ENCODE assay signal across 24 mouse cellular contexts in the genomic region with DNA sequence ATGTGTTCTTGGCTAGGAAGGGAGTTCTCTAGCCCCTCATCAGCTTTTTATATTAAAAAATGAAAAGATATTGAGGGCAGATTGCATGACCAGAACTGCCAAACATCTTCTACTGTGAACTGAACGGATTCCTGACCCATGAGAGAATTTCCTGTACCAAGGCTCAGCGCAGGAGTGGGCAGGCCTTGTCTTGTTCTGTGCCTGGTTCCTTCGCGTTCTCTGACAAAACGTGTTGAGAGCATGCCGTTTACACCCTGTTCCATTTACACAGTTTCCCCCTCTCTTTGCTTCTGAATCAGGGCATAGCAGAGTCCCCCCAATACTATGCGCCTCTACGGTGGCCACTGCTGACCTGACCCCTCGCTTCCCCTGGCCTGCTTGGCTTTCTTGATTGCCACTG. TPM values are rescaled to one million over a fixed set of nuclear protein-coding genes. Genes with fewer than 3 reads are reported as not detected.
DNase-seq lines count a peak whose midpoint lies in the region; ATAC-seq lines count a peak whose summit lies in the region.
"Had no signal": no experiment of that assay in that cellular context is flagged by ENCODE, and none has a peak within 500 bp of the region (broad histone marks: within the 10 kb centered on the region; RNA-seq: fewer than 3 reads in every experiment).

No protein-coding gene starts in this region.

- ATAC-seq in hindbrain, embryonic 16.5 days, result no peak
- ATAC-seq in embryonic facial prominence, embryonic 15.5 days (ENCODE audit: insufficient number of reproducible peaks, low FRiP score, low TSS enrichment, low read depth), result no peak
- ATAC-seq in stomach, embryonic 16.5 days (ENCODE audit: insufficient read depth, low FRiP score), result 0 out of 2 replicates have a peak, but pooled peaks have one; percentile 25
- ATAC-seq in frontal cortex, adult (ENCODE audit: low TSS enrichment), result no peak
- ATAC-seq: activated CD4-positive, CD25-positive, alpha-beta regulatory T cell, adult 4 months; forebrain, postnatal 0 days had no signal

- H3K9me3 ChIP-seq in hindbrain, embryonic 10.5 days, result peaks cover 2% of the 10 kb centered on the region; the same call in 1 of the 2 replicates
- H3K9me3 ChIP-seq in hindbrain, embryonic 16.5 days (ENCODE audit: control insufficient read depth, low read length), result no peaks in the 10 kb centered on the region
- H3K9me3 ChIP-seq in embryonic facial prominence, embryonic 15.5 days (replicated peaks), result no peaks in the 10 kb centered on the region
- no peaks in the 10 kb centered on the region for H3K9me3 ChIP-seq in stomach, embryonic 16.5 days (replicated peaks; ENCODE audit: control insufficient read depth, low read length)
- H3K9me3 ChIP-seq: lung, embryonic 15.5 days had no signal

- 80% methylated on average over 9 of the region's 9 CpGs for WGBS in hindbrain, embryonic 10.5 days
- WGBS in hindbrain, embryonic 16.5 days, result 80% methylated on average over 9 of the region's 9 CpGs
- 53% methylated on average over 9 of the region's 9 CpGs for WGBS in embryonic facial prominence, embryonic 15.5 days
- 73% methylated on average over 9 of the region's 9 CpGs for WGBS in stomach, embryonic 16.5 days

- no peaks in the 10 kb centered on the region for H3K36me3 ChIP-seq in hindbrain, embryonic 10.5 days
- H3K36me3 ChIP-seq in hindbrain, embryonic 16.5 days (ENCODE audit: control insufficient read depth, insufficient read depth, low read length), result no peaks in the 10 kb centered on the region
- no peaks in the 10 kb centered on the region for H3K36me3 ChIP-seq in embryonic facial prominence, embryonic 15.5 days
- no peaks in the 10 kb centered on the region for H3K36me3 ChIP-seq in stomach, embryonic 16.5 days (ENCODE audit: control insufficient read depth, insufficient read depth, low read length)
- H3K36me3 ChIP-seq: G1E; lung, embryonic 15.5 days; neural tube, embryonic 12.5 days had no signal

- no peak overlapping the region for H3K4me2 ChIP-seq in hindbrain, embryonic 16.5 days (ENCODE audit: low read length)
- peak overlapping the region; percentile 6; the same call in 1 of the 2 replicates for H3K4me2 ChIP-seq in embryonic facial prominence, embryonic 15.5 days (replicated peaks)
- peak overlapping the region; percentile 18 for H3K4me2 ChIP-seq in stomach, embryonic 16.5 days (ENCODE audit: low read depth, low read length)
- H3K4me2 ChIP-seq: midbrain, embryonic 11.5 days; neural tube, embryonic 12.5 days had no signal

- H3K27ac ChIP-seq in hindbrain, embryonic 10.5 days, result peak overlapping the region; percentile 18; the same call in 1 of the 2 replicates
- H3K27ac ChIP-seq in hindbrain, embryonic 16.5 days (ENCODE audit: low read depth, low read length), result no peak overlapping the region
- peak overlapping the region; percentile 85 for H3K27ac ChIP-seq in embryonic facial prominence, embryonic 15.5 days (replicated peaks)
- H3K27ac ChIP-seq in stomach, embryonic 16.5 days (ENCODE audit: low read length), result peak overlapping the region; percentile 83
- H3K27ac ChIP-seq: left cerebral cortex, adult 2 months; liver, embryonic 14.5 days; lung, embryonic 15.5 days; neural tube, embryonic 12.5 days had no signal

- DNase-seq in hindbrain, embryonic 10.5 days (ENCODE audit: low spot score), result peak; percentile 11
- peak; percentile 22 for DNase-seq in embryo, embryonic 11 days
- DNase-seq in layer of hippocampus, postnatal 10 days (ENCODE audit: low spot score in 2 of 2), result no peak
- DNase-seq in left cerebral cortex, adult 9 months (ENCODE audit: low spot score in 2 of 2), result no peak
- DNase-seq: adrenal gland, postnatal 10 days; cerebellum, adult 9-10 months; forebrain, postnatal 0 days; gastrocnemius, postnatal 25 days; kidney, adult 18-20 months; kidney, postnatal 10 days; lung, postnatal 4 days; right cerebral cortex, postnatal 14 days; spleen, adult 18-20 months had no signal

- no peaks in the 10 kb centered on the region for H3K4me1 ChIP-seq in hindbrain, embryonic 10.5 days (replicated peaks)
- no peaks in the 10 kb centered on the region for H3K4me1 ChIP-seq in hindbrain, embryonic 16.5 days (ENCODE audit: control insufficient read depth, insufficient read depth, low read depth, low read length)
- no peaks in the 10 kb centered on the region for H3K4me1 ChIP-seq in embryonic facial prominence, embryonic 15.5 days
- no peaks in the 10 kb centered on the region for H3K4me1 ChIP-seq in stomach, embryonic 16.5 days (ENCODE audit: control insufficient read depth, insufficient read depth, low read length)
- H3K4me1 ChIP-seq: lung, embryonic 15.5 days; neural tube, embryonic 12.5 days had no signal

- H3K9ac ChIP-seq in hindbrain, embryonic 16.5 days (ENCODE audit: low read depth, low read length), result no peak overlapping the region
- no peak overlapping the region for H3K9ac ChIP-seq in embryonic facial prominence, embryonic 15.5 days
- no peak overlapping the region; the same call in 1 of the 2 replicates for H3K9ac ChIP-seq in stomach, embryonic 16.5 days (ENCODE audit: low read length)
- H3K9ac ChIP-seq: forebrain, postnatal 0 days; liver, embryonic 14.5 days; lung, embryonic 15.5 days; neural tube, embryonic 12.5 days had no signal

- H3K27me3 ChIP-seq in hindbrain, embryonic 10.5 days (ENCODE audit: insufficient read depth, poor library complexity, severe bottlenecking), result no peaks in the 10 kb centered on the region
- H3K27me3 ChIP-seq in hindbrain, embryonic 16.5 days (replicated peaks; ENCODE audit: control insufficient read depth, insufficient read depth, low read length), result no peaks in the 10 kb centered on the region
- no peaks in the 10 kb centered on the region for H3K27me3 ChIP-seq in embryonic facial prominence, embryonic 15.5 days
- no peaks in the 10 kb centered on the region for H3K27me3 ChIP-seq in stomach, embryonic 16.5 days (ENCODE audit: control insufficient read depth, insufficient read depth, low read length)
- H3K27me3 ChIP-seq: lung, embryonic 15.5 days; neural tube, embryonic 12.5 days had no signal

- H3K4me3 ChIP-seq in hindbrain, embryonic 10.5 days, result no peak overlapping the region
- H3K4me3 ChIP-seq in hindbrain, embryonic 16.5 days (ENCODE audit: low read length), result no peak overlapping the region
- H3K4me3 ChIP-seq in embryonic facial prominence, embryonic 15.5 days (replicated peaks), result peak overlapping the region; percentile 23
- no peak overlapping the region; the same call in 1 of the 2 replicates for H3K4me3 ChIP-seq in stomach, embryonic 16.5 days (replicated peaks; ENCODE audit: low read length)
- H3K4me3 ChIP-seq: left cerebral cortex, adult 2 months; lung, embryonic 15.5 days; neural tube, embryonic 12.5 days had no signal

RNA-seq across cellular contexts. Expression of a gene that starts 36.4 kb away (rescaled TPM):
- polyA plus RNA-seq in hindbrain, embryonic 10.5 days (2016; fragmentation: Nextera tagmentation; extraction: Ambion mirVana), result 1.3 and 1.6 TPM in 2 replicates
- 2.8 and 4.2 TPM in 2 replicates for polyA plus RNA-seq in hindbrain, embryonic 16.5 days (2015; fragmentation: Nextera tagmentation; extraction: Ambion mirVana)
- 4.9 and 5.7 TPM in 2 replicates for polyA plus RNA-seq in embryonic facial prominence, embryonic 15.5 days (2015; fragmentation: Nextera tagmentation; extraction: Ambion mirVana)
- 7.1 and 7.7 TPM in 2 replicates for polyA plus RNA-seq in stomach, embryonic 16.5 days (2015; fragmentation: Nextera tagmentation; extraction: Ambion mirVana)
- total RNA-seq in layer of hippocampus, postnatal 10 days (2021), result 10 to 100 TPM; 31.6 to 36.2 TPM
- polyA plus RNA-seq: G1E had no signal

Comparison
In these comparisons a context has a peak if more than half of its experiments do, and no peak if none do; other contexts are left out.
1. DNase-seq: peak in hindbrain, embryonic 10.5 days (single experiment) and embryo, embryonic 11 days (single experiment); none in layer of hippocampus, postnatal 10 days (0 of 2) and left cerebral cortex, adult 9 months (0 of 2).